ENCODE assay signal across 10 mouse cellular contexts in the genomic region with DNA sequence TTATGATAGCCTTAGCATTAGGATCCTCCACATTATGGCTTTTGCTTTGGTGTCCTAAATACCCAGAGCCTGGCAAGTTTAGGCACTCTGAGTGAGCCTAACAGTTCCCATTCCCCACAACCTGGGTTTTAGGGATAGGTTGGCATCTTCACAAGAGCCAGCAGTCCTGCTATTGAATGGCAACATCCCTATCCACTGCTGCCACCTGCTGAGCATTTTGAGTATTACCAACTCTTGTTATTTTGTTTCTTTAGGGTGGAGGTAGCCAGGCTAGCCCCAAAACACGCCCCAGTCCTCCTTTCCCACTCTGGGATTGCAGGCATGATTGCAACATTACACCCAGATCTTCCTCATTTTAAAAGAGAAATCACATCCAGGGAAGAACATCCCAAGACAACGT. TPM values are rescaled to one million over a fixed set of nuclear protein-coding genes. Genes with fewer than 3 reads are reported as not detected.
DNase-seq lines count a peak whose midpoint lies in the region; ATAC-seq and TF ChIP-seq lines count a peak whose summit lies in the region.
"Not testable (repeated sequence)": the region's sequence is repeated elsewhere in the genome, so short reads cannot be mapped to it uniquely, and the experiment has no call there.
"Had no signal": no experiment of that assay in that cellular context is flagged by ENCODE, and none has a peak within 500 bp of the region (broad histone marks: within the 10 kb centered on the region; RNA-seq: fewer than 3 reads in every experiment).

No protein-coding gene starts in this region.

- H3K27me3 ChIP-seq in Patski; hindbrain, postnatal 0 days (ENCODE audit: insufficient read depth, low read length); lung, embryonic 14.5 days (ENCODE audit: insufficient read depth, low read length); neural tube, embryonic 14.5 days (ENCODE audit: control insufficient read depth, insufficient read depth, low read length): not testable (repeated sequence)

- not testable (repeated sequence) for H3K9ac ChIP-seq in hindbrain, postnatal 0 days (replicated peaks; ENCODE audit: low read length); lung, embryonic 14.5 days; neural tube, embryonic 14.5 days (replicated peaks; ENCODE audit: low read depth, low read length)

- not testable (repeated sequence) for H3K4me2 ChIP-seq in hindbrain, postnatal 0 days (ENCODE audit: low read depth, low read length); lung, embryonic 14.5 days; neural tube, embryonic 14.5 days (ENCODE audit: low read depth, low read length)

- not testable (repeated sequence) for H3K36me3 ChIP-seq in hindbrain, postnatal 0 days (ENCODE audit: insufficient read depth, low read length); lung, embryonic 14.5 days (ENCODE audit: insufficient read depth); neural tube, embryonic 14.5 days (ENCODE audit: control insufficient read depth, insufficient read depth, low read length)

- H3K4me3 ChIP-seq in hindbrain, postnatal 0 days (ENCODE audit: low read length); lung, embryonic 14.5 days (ENCODE audit: low read depth, low read length); neural tube, embryonic 14.5 days (ENCODE audit: low read depth, low read length): not testable (repeated sequence)

- POLR2A ChIA-PET in Patski (lab: Charles Lee), result not testable (repeated sequence)

- not testable (repeated sequence) for H3K4me1 ChIP-seq in hindbrain, postnatal 0 days (ENCODE audit: insufficient read depth, low read length); lung, embryonic 14.5 days (ENCODE audit: insufficient read depth); neural tube, embryonic 14.5 days (ENCODE audit: control insufficient read depth, insufficient read depth, low read length)

- WGBS in hindbrain, postnatal 0 days, result 26% methylated on average over 2 of the region's 2 CpGs
- WGBS in lung, embryonic 14.5 days, result 30% methylated on average over 2 of the region's 2 CpGs
- 35% methylated on average over 2 of the region's 2 CpGs for WGBS in neural tube, embryonic 14.5 days

- not testable (repeated sequence) for ATAC-seq in Patski; lung, embryonic 14.5 days (ENCODE audit: insufficient read depth)
- peak; percentile 29; the same call in 1 of the 2 replicates for ATAC-seq in hindbrain, postnatal 0 days
- ATAC-seq in neural tube, embryonic 14.5 days (ENCODE audit: low read depth), result peak; percentile 61; the same call in 1 of the 2 replicates

- CTCF ChIA-PET in Patski (lab: Charles Lee), result not testable (repeated sequence)

- H3K27ac ChIP-seq in hindbrain, postnatal 0 days; lung, embryonic 14.5 days (ENCODE audit: low read depth); neural tube, embryonic 14.5 days (ENCODE audit: low read depth, low read length): not testable (repeated sequence)

- peak; percentile 53 for TF ChIP-seq CTCF in Patski (IDR thresholded peaks at IDR 0.05)
- TF ChIP-seq CTCF in hindbrain, postnatal 0 days (IDR thresholded peaks at IDR 0.05; ENCODE audit: low read depth), result peak; percentile 68
- TF ChIP-seq CTCF in lung, embryonic 14.5 days (IDR thresholded peaks at IDR 0.05; ENCODE audit: low read depth), result peak; percentile 57

- DNase-seq in Patski (ENCODE audit: low read depth, low spot score), result not testable (repeated sequence)
- DNase-seq in embryo, embryonic 10 days (ENCODE audit: low spot score), result peak; percentile 42
- peak; percentile 1 for DNase-seq in gastrocnemius, adult 18-20 months (ENCODE audit: low spot score)
- peak; percentile 38 for DNase-seq in hindbrain, postnatal 0 days (ENCODE audit: low spot score)
- DNase-seq in layer of hippocampus, postnatal 36 days, result peak; percentile 1 to 3
- peak; percentile 47 for DNase-seq in lung, embryonic 14.5 days
- DNase-seq in urinary bladder, postnatal 14 days (ENCODE audit: low spot score), result peak; percentile 5

- in situ Hi-C loops in Patski (cut with MboI; ENCODE audit: low pct_unique_long_range_greater_than_20kb), result not testable (repeated sequence)

- H3K9me3 ChIP-seq in hindbrain, postnatal 0 days (ENCODE audit: low read length); lung, embryonic 14.5 days (ENCODE audit: low read depth, low read length); neural tube, embryonic 14.5 days (ENCODE audit: control insufficient read depth, low read length): not testable (repeated sequence)

RNA-seq across cellular contexts. Expression of gene Ear1, which starts 14.8 kb away (rescaled TPM):
- polyA plus RNA-seq in Patski (2021), result not detected
- total RNA-seq in gastrocnemius, adult 18-20 months (2021), result not detected
- total RNA-seq in hindbrain, postnatal 0 days (2014; rRNA removed), result not detected in 2 replicates
- polyA plus RNA-seq in hindbrain, postnatal 0 days (2015; fragmentation: Nextera tagmentation; extraction: Ambion mirVana), result not detected in 2 replicates
- total RNA-seq in layer of hippocampus, postnatal 36 days (2021), result not detected
- polyA plus RNA-seq in lung, embryonic 14.5 days (2014; fragmentation: Nextera tagmentation; extraction: Ambion mirVana), result not detected in 2 replicates
- polyA plus RNA-seq in neural tube, embryonic 14.5 days (2014; fragmentation: Nextera tagmentation; extraction: Ambion mirVana), result not detected in 2 replicates
- total RNA-seq: heart, postnatal 25 days had no signal
- polyA plus RNA-seq: forebrain, embryonic 12.5 days had no signal
